Mouse (Mus musculus) liver, embryonic 14.5 days (tissue): Measurements from ENCODE around the gene Myo10.

Experiments
- CTCF ChIP-seq: IDR thresholded peaks from 2 replicates; pipeline ENCODE4 v1.5.1; 2016; ENCODE audit warnings: antibody characterized with exemption, low read depth, control low read depth
- EP300 ChIP-seq: IDR thresholded peaks from 2 replicates; pipeline ENCODE4 v1.6.1; 2016; ENCODE audit warnings: antibody characterized with exemption, low read depth

- TF ChIP-seq CTCF = no peak
- TF ChIP-seq EP300 = no peak
These were observed 190.2 kb downstream of the Myo10 start for GRCm38 (mm10) chr15:25812479-25812878.
